ENCODE assay signal across 18 mouse cellular contexts in genomic region chr5:102953414-102953813, GRCm38 (mm10).
DNase-seq lines count a peak whose midpoint lies in the region; ATAC-seq and TF ChIP-seq lines count a peak whose summit lies in the region.
"Had no signal": no experiment of that assay in that cellular context is flagged by ENCODE, and none has a peak within 500 bp of the region (broad histone marks: within the 10 kb centered on the region; RNA-seq: fewer than 3 reads in every experiment).

No protein-coding gene starts in this region.

- peak; percentile 18 for DNase-seq in cerebellum, adult 9-10 months
- DNase-seq in cerebellum, postnatal 14 days = no peak
- DNase-seq in left cerebral cortex, postnatal 14 days (ENCODE audit: low spot score in 2 of 2) = peak; percentile 51 to 55
- DNase-seq in left cerebral cortex, adult 8-10 months (ENCODE audit: low spot score in 2 of 2) = no peak
- peak; percentile 84 for DNase-seq in forebrain, postnatal 0 days
- peak; percentile 43 for DNase-seq in right cerebral cortex, postnatal 25 days
- no peak for DNase-seq in adrenal gland, postnatal 4 days (ENCODE audit: low spot score in 2 of 2)
- DNase-seq: cerebellum, adult 18-20 months; heart, adult 18-20 months; lung, postnatal 10 days; midbrain, embryonic 14.5 days; retina, postnatal 1 day had no signal

- H3K27me3 ChIP-seq in forebrain, postnatal 0 days (ENCODE audit: insufficient read depth, low read length) = no peaks in the 10 kb centered on the region
- no peaks in the 10 kb centered on the region for H3K27me3 ChIP-seq in kidney, embryonic 15.5 days
- H3K27me3 ChIP-seq: embryonic facial prominence, embryonic 13.5 days; liver, embryonic 15.5 days had no signal

- no peak overlapping the region for H3K9ac ChIP-seq in forebrain, postnatal 0 days
- no peak overlapping the region for H3K9ac ChIP-seq in kidney, embryonic 15.5 days
- H3K9ac ChIP-seq: embryonic facial prominence, embryonic 13.5 days; liver, embryonic 15.5 days had no signal

- intact Hi-C loops in left cerebral cortex, postnatal 14 days (cut with DNase I) = no loop called here

- no peak overlapping the region for H3K4me2 ChIP-seq in forebrain, postnatal 0 days (ENCODE audit: low read depth)
- H3K4me2 ChIP-seq in kidney, embryonic 15.5 days = no peak overlapping the region
- H3K4me2 ChIP-seq: embryonic facial prominence, embryonic 13.5 days; liver, embryonic 15.5 days had no signal

- no peaks in the 10 kb centered on the region for H3K4me1 ChIP-seq in forebrain, postnatal 0 days (ENCODE audit: insufficient read depth)
- no peaks in the 10 kb centered on the region for H3K4me1 ChIP-seq in kidney, embryonic 15.5 days
- H3K4me1 ChIP-seq: embryonic facial prominence, embryonic 13.5 days; hindbrain, embryonic 10.5 days; liver, embryonic 15.5 days had no signal

- ATAC-seq in forebrain, postnatal 0 days = peak; percentile 85
- ATAC-seq in kidney, embryonic 15.5 days (replicated peaks; ENCODE audit: low FRiP score) = no peak
- ATAC-seq: CD4-positive, CD25-positive, alpha-beta regulatory T cell, adult 4 months had no signal

- TF ChIP-seq CTCF in forebrain, postnatal 0 days (IDR thresholded peaks at IDR 0.05; ENCODE audit: low read depth) = no peak

- H3K4me3 ChIP-seq in forebrain, postnatal 0 days (ENCODE audit: low read depth, low read length) = no peak overlapping the region
- H3K4me3 ChIP-seq in kidney, embryonic 15.5 days (replicated peaks) = no peak overlapping the region
- H3K4me3 ChIP-seq: embryonic facial prominence, embryonic 13.5 days; hindbrain, embryonic 10.5 days; liver, embryonic 15.5 days had no signal

- no peaks in the 10 kb centered on the region for H3K9me3 ChIP-seq in forebrain, postnatal 0 days (ENCODE audit: low read length)
- no peaks in the 10 kb centered on the region; the same call in 1 of the 2 replicates for H3K9me3 ChIP-seq in kidney, embryonic 15.5 days (replicated peaks)
- H3K9me3 ChIP-seq: embryonic facial prominence, embryonic 13.5 days; hindbrain, embryonic 10.5 days; liver, embryonic 15.5 days had no signal

- H3K36me3 ChIP-seq in forebrain, postnatal 0 days (ENCODE audit: insufficient read depth) = no peaks in the 10 kb centered on the region
- no peaks in the 10 kb centered on the region for H3K36me3 ChIP-seq in kidney, embryonic 15.5 days
- H3K36me3 ChIP-seq: embryonic facial prominence, embryonic 13.5 days; G1E; hindbrain, embryonic 10.5 days; liver, embryonic 15.5 days had no signal

- WGBS in forebrain, postnatal 0 days = 51% methylated on average over 8 of the region's 8 CpGs
- 89% methylated on average over 8 of the region's 8 CpGs for WGBS in kidney, embryonic 15.5 days

- H3K27ac ChIP-seq in forebrain, postnatal 0 days (ENCODE audit: low read depth, low read length) = peak overlapping the region; percentile 35; the same call in 1 of the 2 replicates
- H3K27ac ChIP-seq in kidney, embryonic 15.5 days = no peak overlapping the region
- H3K27ac ChIP-seq: embryonic facial prominence, embryonic 13.5 days; hindbrain, embryonic 10.5 days; liver, embryonic 15.5 days had no signal

Comparison
In these comparisons a context has a peak if more than half of its experiments do, and no peak if none do; other contexts are left out.
1. DNase-seq: peak in cerebellum, adult 9-10 months (single experiment), left cerebral cortex, postnatal 14 days (2 of 2), forebrain, postnatal 0 days (single experiment) and right cerebral cortex, postnatal 25 days (single experiment); none in cerebellum, postnatal 14 days (0 of 2), left cerebral cortex, adult 8-10 months (0 of 2) and adrenal gland, postnatal 4 days (0 of 2).